Mouse (Mus musculus): ENCODE data around the gene Nr6a1. TPM values are rescaled to one million over a fixed set of nuclear protein-coding genes. Genes with fewer than 3 reads are reported as not detected.

Nr6a1 gene
- total and polyA plus RNA-seq, 3 experiments, result 0.81 to 12.0 (median 7.7) TPM

GRCm38 (mm10) chr2:38941898-38942297, 14.4 kb upstream of the Nr6a1 start:
- H3K27me3 ChIP-seq (ENCODE audit: insufficient read depth, low read length), result peaks cover 17% of the 10 kb centered on the region
- no peaks in the 10 kb centered on the region for H3K9me3 ChIP-seq (replicated peaks)
- ATAC-seq (ENCODE audit: extremely low read depth, insufficient number of reproducible peaks, low FRiP score, poor library complexity, severe bottlenecking) (no peak), DNase-seq (ENCODE audit: low spot score) (no peak)
- H3K4me1 ChIP-seq (ENCODE audit: insufficient read depth, low read depth, low read length), result no peaks in the 10 kb centered on the region
- no peak overlapping the region for H3K4me3 ChIP-seq (ENCODE audit: low read depth, low read length)
- no peak for TF ChIP-seq GATA1 (IDR thresholded peaks at IDR 0.05; ENCODE audit: borderline replicate concordance, low read length)
- no peak for TF ChIP-seq TAL1 (conservative IDR thresholded peaks at IDR 0.05; ENCODE audit: low read depth, low read length)
- TF ChIP-seq POLR2AphosphoS5 (IDR thresholded peaks at IDR 0.05; ENCODE audit: insufficient replicate concordance, low read depth, low read length), result no peak
- no peak for TF ChIP-seq GATA2 (IDR thresholded peaks at IDR 0.05; ENCODE audit: borderline replicate concordance, low read depth, low read length)
- TF ChIP-seq CTCF (IDR thresholded peaks at IDR 0.05; ENCODE audit: low read depth, low read length), result no peak
- no peaks in the 10 kb centered on the region for H3K36me3 ChIP-seq (replicated peaks)

DNA sequence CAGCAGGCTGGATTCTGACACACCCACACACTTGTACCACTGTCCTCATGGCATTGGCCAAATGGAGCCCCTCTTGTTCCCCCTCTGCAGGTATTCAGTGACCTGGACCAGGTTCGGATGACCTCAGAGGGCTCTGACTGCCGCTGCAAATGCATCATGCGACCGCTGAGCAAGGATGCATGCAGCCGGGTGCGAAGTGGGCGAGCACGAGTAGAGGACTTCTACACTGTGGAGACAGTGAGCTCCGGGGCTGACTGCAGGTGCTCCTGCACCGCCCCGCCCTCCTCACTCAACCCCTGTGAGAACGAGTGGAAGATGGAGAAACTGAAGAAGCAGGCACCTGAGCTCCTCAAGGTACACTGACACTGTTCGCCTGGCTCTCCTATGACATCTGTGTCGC, 13.9 kb upstream of the Nr6a1 start:
- Histone ChIP-seq H3K27me3 (ENCODE audit: insufficient read depth, low read length) (peaks cover 21% of the 10 kb centered on the region), H3K36me3 (replicated peaks) (no peaks in the 10 kb centered on the region), H3K4me3 (ENCODE audit: low read depth, low read length) (no peak overlapping the region), H3K9me3 (replicated peaks) (no peaks in the 10 kb centered on the region), H3K4me1 (ENCODE audit: insufficient read depth, low read depth, low read length) (no peaks in the 10 kb centered on the region)
- DNase-seq (ENCODE audit: low spot score) (no peak), ATAC-seq (ENCODE audit: extremely low read depth, insufficient number of reproducible peaks, low FRiP score, poor library complexity, severe bottlenecking) (no peak)
- TF ChIP-seq GATA1 (IDR thresholded peaks at IDR 0.05; ENCODE audit: borderline replicate concordance, low read length) (no peak), POLR2AphosphoS5 (IDR thresholded peaks at IDR 0.05; ENCODE audit: insufficient replicate concordance, low read depth, low read length) (no peak), TAL1 (conservative IDR thresholded peaks at IDR 0.05; ENCODE audit: low read depth, low read length) (no peak), GATA2 (IDR thresholded peaks at IDR 0.05; ENCODE audit: borderline replicate concordance, low read depth, low read length) (no peak), CTCF (IDR thresholded peaks at IDR 0.05; ENCODE audit: low read depth, low read length) (no peak)

- Histone ChIP-seq H3K36me3 (replicated peaks) (no peaks in the 10 kb centered on the region), H3K27me3 (ENCODE audit: insufficient read depth, low read length) (peaks cover 35% of the 10 kb centered on the region), H3K4me1 (ENCODE audit: insufficient read depth, low read depth, low read length) (no peaks in the 10 kb centered on the region), H3K9me3 (replicated peaks) (no peaks in the 10 kb centered on the region), H3K4me3 (ENCODE audit: low read depth, low read length) (no peak overlapping the region)
- TF ChIP-seq CTCF (IDR thresholded peaks at IDR 0.05; ENCODE audit: low read depth, low read length) (0 out of 2 replicates have a peak, but pooled peaks have one; percentile 10), GATA2 (IDR thresholded peaks at IDR 0.05; ENCODE audit: borderline replicate concordance, low read depth, low read length) (no peak)
- ATAC-seq (ENCODE audit: extremely low read depth, insufficient number of reproducible peaks, low FRiP score, poor library complexity, severe bottlenecking) (no peak), DNase-seq (ENCODE audit: low spot score) (no peak)
Measured at GRCm38 (mm10) chr2:38939047-38939446, 11.6 kb upstream of the Nr6a1 start.

GRCm38 (mm10) chr2:38938007-38938406, 10.5 kb upstream of the Nr6a1 start:
- Histone ChIP-seq H3K9me3 (replicated peaks) (no peaks in the 10 kb centered on the region), H3K27me3 (ENCODE audit: insufficient read depth, low read length) (peaks cover 44% of the 10 kb centered on the region), H3K4me3 (ENCODE audit: low read depth, low read length) (no peak overlapping the region), H3K4me1 (ENCODE audit: insufficient read depth, low read depth, low read length) (no peaks in the 10 kb centered on the region), H3K36me3 (replicated peaks) (no peaks in the 10 kb centered on the region)
- ATAC-seq (ENCODE audit: extremely low read depth, insufficient number of reproducible peaks, low FRiP score, poor library complexity, severe bottlenecking) (no peak), DNase-seq (ENCODE audit: low spot score) (no peak)
- TF ChIP-seq GATA1 (IDR thresholded peaks at IDR 0.05; ENCODE audit: borderline replicate concordance, low read length) (no peak), CTCF (IDR thresholded peaks at IDR 0.05; ENCODE audit: low read depth, low read length) (no peak), TAL1 (conservative IDR thresholded peaks at IDR 0.05; ENCODE audit: low read depth, low read length) (no peak), GATA2 (IDR thresholded peaks at IDR 0.05; ENCODE audit: borderline replicate concordance, low read depth, low read length) (no peak), POLR2AphosphoS5 (IDR thresholded peaks at IDR 0.05; ENCODE audit: insufficient replicate concordance, low read depth, low read length) (no peak)

DNA sequence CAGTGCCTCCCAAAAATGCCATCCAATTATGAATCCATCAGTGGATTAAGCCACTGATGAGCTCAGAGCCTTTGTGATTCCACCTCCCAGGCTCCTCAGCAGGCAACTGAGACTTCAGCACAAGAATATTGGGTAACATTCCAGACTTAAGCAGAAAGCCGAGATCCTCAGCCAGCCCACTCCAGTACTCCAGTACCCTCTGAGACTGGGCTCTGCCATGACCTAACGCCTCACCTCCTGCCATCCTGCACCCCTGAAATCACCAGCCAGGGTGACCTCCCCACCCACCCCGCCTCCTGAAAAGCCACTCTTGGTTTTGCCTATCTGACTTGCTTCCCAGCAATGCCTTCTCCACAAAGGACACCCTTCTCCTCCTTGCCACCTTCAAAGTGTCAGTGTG, 9.9 kb upstream of the Nr6a1 start:
- no peak for DNase-seq (ENCODE audit: low spot score)
- Histone ChIP-seq H3K36me3 (replicated peaks) (no peaks in the 10 kb centered on the region), H3K4me1 (ENCODE audit: insufficient read depth, low read depth, low read length) (no peaks in the 10 kb centered on the region), H3K4me3 (ENCODE audit: low read depth, low read length) (no peak overlapping the region), H3K27me3 (ENCODE audit: insufficient read depth, low read length) (peaks cover 48% of the 10 kb centered on the region), H3K9me3 (replicated peaks) (no peaks in the 10 kb centered on the region)
- no peak for TF ChIP-seq GATA2 (IDR thresholded peaks at IDR 0.05; ENCODE audit: borderline replicate concordance, low read depth, low read length)
- TF ChIP-seq GATA1 (IDR thresholded peaks at IDR 0.05; ENCODE audit: borderline replicate concordance, low read length), result no peak
- TF ChIP-seq POLR2AphosphoS5 (IDR thresholded peaks at IDR 0.05; ENCODE audit: insufficient replicate concordance, low read depth, low read length), result no peak
- no peak for TF ChIP-seq TAL1 (conservative IDR thresholded peaks at IDR 0.05; ENCODE audit: low read depth, low read length)
- no peak for TF ChIP-seq CTCF (IDR thresholded peaks at IDR 0.05; ENCODE audit: low read depth, low read length)
- no peak for ATAC-seq (ENCODE audit: extremely low read depth, insufficient number of reproducible peaks, low FRiP score, poor library complexity, severe bottlenecking)

GRCm38 (mm10) chr2:38936721-38937378, 9.4 kb upstream of the Nr6a1 start:
- Histone ChIP-seq H3K9me3 (replicated peaks) (no peaks in the 10 kb centered on the region), H3K27me3 (ENCODE audit: insufficient read depth, low read length) (peaks cover 51% of the 10 kb centered on the region), H3K4me3 (ENCODE audit: low read depth, low read length) (no peak overlapping the region), H3K36me3 (replicated peaks) (no peaks in the 10 kb centered on the region), H3K4me1 (ENCODE audit: insufficient read depth, low read depth, low read length) (peaks cover 4% of the 10 kb centered on the region; the same call in 1 of the 2 replicates)
- DNase-seq (ENCODE audit: low spot score), result no peak
- TF ChIP-seq POLR2AphosphoS5 (IDR thresholded peaks at IDR 0.05; ENCODE audit: insufficient replicate concordance, low read depth, low read length) (no peak), CTCF (IDR thresholded peaks at IDR 0.05; ENCODE audit: low read depth, low read length) (no peak), GATA2 (IDR thresholded peaks at IDR 0.05; ENCODE audit: borderline replicate concordance, low read depth, low read length) (no peak), GATA1 (IDR thresholded peaks at IDR 0.05; ENCODE audit: borderline replicate concordance, low read length) (no peak), TAL1 (conservative IDR thresholded peaks at IDR 0.05; ENCODE audit: low read depth, low read length) (no peak)
- no peak for ATAC-seq (ENCODE audit: extremely low read depth, insufficient number of reproducible peaks, low FRiP score, poor library complexity, severe bottlenecking)
